Mouse (Mus musculus) lung, adult 2 months (tissue): ENCODE data around the gene Rras. TPM values are rescaled to one million over a fixed set of nuclear protein-coding genes. Genes with fewer than 3 reads are reported as not detected.
"Not testable (repeated sequence)": the region's sequence is repeated elsewhere in the genome, so short reads cannot be mapped to it uniquely, and the experiment has no call there.

Source experiments
- DNase-seq: peaks from one replicate; pipeline ENCODE4 v3.0.0; 2022
- H3K4me1 ChIP-seq: fragments of 200-500 bp; 2 replicates; pipeline ENCODE4 v1.6.1; 2011; ENCODE audit warnings: low read length; ENCODE audit not compliant: control insufficient read depth, insufficient read depth
- H3K4me3 ChIP-seq: fragments of 200-500 bp; replicated peaks from 2 replicates; pipeline ENCODE3; 2011; ENCODE audit warnings: low read depth, mild to moderate bottlenecking, control low read depth, low read length; ENCODE audit errors: extremely low read depth
- CTCF ChIP-seq: fragments of 200-500 bp; IDR thresholded peaks from 2 replicates; pipeline ENCODE4 v1.5.1; 2011; ENCODE audit warnings: mild to moderate bottlenecking, low read length, control low read depth; ENCODE audit not compliant: insufficient read depth
- POLR2A ChIP-seq: fragments of 200-500 bp; IDR thresholded peaks from 2 replicates; pipeline ENCODE4 v1.6.1; 2011; ENCODE audit warnings: low read depth, mild to moderate bottlenecking, control low read depth, low read length, borderline replicate concordance; ENCODE audit errors: extremely low read depth
- WGBS: fragments of 180-500 bp; shearing (Covaris S2); methylation state at CpG from one replicate; pipeline ENCODE4 v1.1.7; 2018; 5-methylcytosine and 5-hydroxymethylcytosine counted together
- polyA plus RNA-seq: library from polyadenylated mRNA; depleted of rRNA; stranded (reverse); fragments of >200 nt; gene quantifications from 2 replicates; pipeline ENCODE4 v1.2.3, GENCODE M21; 2012

Gene Rras
- polyA plus RNA-seq, 1 experiment = 237 TPM

GRCm38 (mm10) chr7:45012824-45013223 lies 4.9 kb upstream of the Rras start:
- Histone ChIP-seq H3K4me3 (no peak overlapping the region), H3K4me1 (no peaks in the 10 kb centered on the region; the same call in 1 of the 2 replicates)
- TF ChIP-seq CTCF (no peak), POLR2A (no peak)
- WGBS = 89% methylated on average over 4 of the region's 4 CpGs
- no peak for DNase-seq

- H3K4me1 ChIP-seq = no peaks in the 10 kb centered on the region; the same call in 1 of the 2 replicates
- DNase-seq = no peak
- 90% methylated on average over 16 of the region's 16 CpGs for WGBS
- TF ChIP-seq CTCF = no peak
- no peak for TF ChIP-seq POLR2A
- H3K4me3 ChIP-seq = no peak overlapping the region
Measured at GRCm38 (mm10) chr7:45013366-45014095, 4.2 kb upstream of the Rras start.

GRCm38 (mm10) chr7:45014096-45014451 lies 3.7 kb upstream of the Rras start:
- DNase-seq = no peak
- Histone ChIP-seq H3K4me1 (no peaks in the 10 kb centered on the region; the same call in 1 of the 2 replicates), H3K4me3 (no peak overlapping the region)
- TF ChIP-seq CTCF (no peak), POLR2A (no peak)
- WGBS = 87% methylated on average over 3 of the region's 3 CpGs

GRCm38 (mm10) chr7:45015344-45015956 lies 2.3 kb upstream of the Rras start:
- under 1% methylated on average over 20 of the region's 20 CpGs for WGBS
- Histone ChIP-seq H3K4me3 (peak overlapping the region; percentile 74), H3K4me1 (peaks cover 2% of the 10 kb centered on the region; the same call in 1 of the 2 replicates)
- peak; percentile 33 for DNase-seq
- TF ChIP-seq CTCF (no peak), POLR2A (no peak)

- peak within 1 kb of the TSS; percentile 74 for H3K4me3 ChIP-seq
- 1% methylated on average over 69 of the region's 69 CpGs for WGBS
- TF ChIP-seq CTCF (no peak), POLR2A (peak; percentile 63)
- peak; percentile 99 for DNase-seq
- H3K4me1 ChIP-seq = peaks cover 2% of the 10 kb centered on the region; the same call in 1 of the 2 replicates
Measured at GRCm38 (mm10) chr7:45015957-45016612, 1.7 kb upstream of the Rras start, which contains the start of gene Scaf1. Gene Scaf1 (minus strand): TSS chr7:45016363.

- no peak for DNase-seq
- WGBS = 1% methylated on average over 4 of the region's 4 CpGs
- Histone ChIP-seq H3K4me1 (peaks cover 2% of the 10 kb centered on the region; the same call in 1 of the 2 replicates), H3K4me3 (peak overlapping the region; percentile 34)
- no peak for TF ChIP-seq POLR2A
- TF ChIP-seq CTCF = no peak
Measured at GRCm38 (mm10) chr7:45016761-45017160, 1.0 kb upstream of the Rras start.

GRCm38 (mm10) chr7:45019031-45019571 lies 1.3 kb downstream of the Rras start:
- peaks cover 2% of the 10 kb centered on the region; the same call in 1 of the 2 replicates for H3K4me1 ChIP-seq
- peak; percentile 76; the same call in 1 of the 2 replicates for TF ChIP-seq POLR2A
- TF ChIP-seq CTCF = no peak
- WGBS = 10% methylated on average over 8 of the region's 8 CpGs
- peak; percentile 71 for DNase-seq
- peak overlapping the region; percentile 76 for H3K4me3 ChIP-seq

GRCm38 (mm10) chr7:45020225-45020624 lies 2.5 kb downstream of the Rras start:
- WGBS = 74% methylated on average over 9 of the region's 9 CpGs
- TF ChIP-seq POLR2A = no peak
- TF ChIP-seq CTCF = no peak
- no peak for DNase-seq
- Histone ChIP-seq H3K4me3 (no peak overlapping the region), H3K4me1 (peaks cover 2% of the 10 kb centered on the region; the same call in 1 of the 2 replicates)

- H3K4me1 ChIP-seq, DNase-seq, H3K4me3 ChIP-seq: not testable (repeated sequence)
- 65% methylated on average over 5 of the region's 5 CpGs for WGBS
- TF ChIP-seq CTCF = 0 out of 2 replicates have a peak, but pooled peaks have one; percentile 25
Measured at GRCm38 (mm10) chr7:45023711-45024110, 6.0 kb downstream of the Rras start.
